Mouse (Mus musculus) liver, embryonic 16.5 days (tissue): Measurements from ENCODE around the gene Dock10. TPM values are rescaled to one million over a fixed set of nuclear protein-coding genes. Genes with fewer than 3 reads are reported as not detected.
A peak's percentile ranks its signal among the peaks of the same experiment; 100 is the strongest.
"Not testable (repeated sequence)": the region's sequence is repeated elsewhere in the genome, so short reads cannot be mapped to it uniquely, and the experiment has no call there.

Experiments used
- ATAC-seq: fragments of 200-750 bp; cut with Nextera tagmentation; 2 replicates; pipeline ENCODE4 v1.8.0; 2017; ENCODE audit warnings: low read depth, mild to moderate bottlenecking, moderate number of reproducible peaks, moderate library complexity
- H3K27ac ChIP-seq: fragments of 300-500 bp; sonication (generic); 2 replicates; pipeline ENCODE4 v1.5.1; 2014; ENCODE audit warnings: mild to moderate bottlenecking, low read length
- H3K27me3 ChIP-seq: fragments of 300-500 bp; sonication (generic); 2 replicates; pipeline ENCODE4 v1.6.1; 2014; ENCODE audit warnings: low read depth, low read length, mixed read lengths; ENCODE audit not compliant: control insufficient read depth, insufficient read depth
- H3K36me3 ChIP-seq: fragments of 300-500 bp; sonication (generic); 2 replicates; pipeline ENCODE4 v1.6.1; 2014; ENCODE audit warnings: mild to moderate bottlenecking; ENCODE audit not compliant: control insufficient read depth, insufficient read depth
- H3K4me1 ChIP-seq: fragments of 300-500 bp; sonication (generic); 2 replicates; pipeline ENCODE4 v1.6.1; 2014; ENCODE audit warnings: low read depth, low read length, mixed read lengths; ENCODE audit not compliant: control insufficient read depth
- H3K4me2 ChIP-seq: fragments of 300-500 bp; sonication (generic); 2 replicates; pipeline ENCODE4 v1.6.1; 2014; ENCODE audit warnings: low read depth, low read length, mixed read lengths
- H3K4me3 ChIP-seq: fragments of 300-500 bp; sonication (generic); 2 replicates; pipeline ENCODE4 v1.5.1; 2014; ENCODE audit warnings: low read depth, mild to moderate bottlenecking, low read length
- H3K9ac ChIP-seq: fragments of 300-500 bp; sonication (generic); 2 replicates; pipeline ENCODE4 v1.6.1; 2014; ENCODE audit warnings: low read depth, low read length
- H3K9me3 ChIP-seq: fragments of 300-500 bp; sonication (generic); replicated peaks from 2 replicates; pipeline ENCODE4 v1.6.1; 2016; ENCODE audit warnings: low read length; ENCODE audit not compliant: control insufficient read depth
- WGBS: fragments of 180-500 bp; shearing (Covaris S2); extraction: QIAGEN DNeasy Blood & Tissue Kit; methylation state at CpG from one replicate; pipeline ENCODE4 v1.1.7; 2014; ENCODE audit not compliant: insufficient replicate concordance; 5-methylcytosine and 5-hydroxymethylcytosine counted together
- polyA plus RNA-seq: library from polyadenylated mRNA; unstranded; fragments of >200 nt; fragmentation: Nextera tagmentation; extraction: Ambion mirVana; gene quantifications from 2 replicates; pipeline ENCODE4 v1.2.1, GENCODE M21; 2015

The Dock10 gene
- polyA plus RNA-seq, 1 experiment from 2014 or later, result 3.1 TPM

DNA sequence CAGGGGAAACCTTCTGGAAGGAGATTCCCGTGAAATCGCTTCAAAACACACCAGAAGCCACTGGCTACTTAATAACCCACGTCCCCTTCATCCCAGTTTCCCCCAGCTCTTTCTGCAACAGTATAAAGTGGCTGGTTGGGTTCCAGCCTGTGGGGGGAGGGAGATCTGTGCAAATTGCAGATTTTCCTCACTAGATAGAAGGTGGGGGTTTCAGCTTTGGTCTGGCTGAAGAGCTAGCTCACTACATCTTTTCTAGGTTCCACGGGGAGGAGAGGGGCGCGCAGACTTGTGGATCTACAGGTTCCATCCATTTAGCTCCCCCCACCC, 714 bp downstream of the Dock10 start:
- Histone ChIP-seq H3K4me1 (no peaks in the 10 kb centered on the region; the same call in 1 of the 2 replicates), H3K9me3 (no peaks in the 10 kb centered on the region), H3K4me2 (peak overlapping the region; percentile 61), H3K4me3 (peak overlapping the region; percentile 60), H3K9ac (no peak overlapping the region), H3K27me3 (peaks cover 14% of the 10 kb centered on the region), H3K36me3 (no peaks in the 10 kb centered on the region), H3K27ac (no peak overlapping the region)
- ATAC-seq, result no peak
- 0% methylated on average over 6 of the region's 6 CpGs for WGBS

DNA sequence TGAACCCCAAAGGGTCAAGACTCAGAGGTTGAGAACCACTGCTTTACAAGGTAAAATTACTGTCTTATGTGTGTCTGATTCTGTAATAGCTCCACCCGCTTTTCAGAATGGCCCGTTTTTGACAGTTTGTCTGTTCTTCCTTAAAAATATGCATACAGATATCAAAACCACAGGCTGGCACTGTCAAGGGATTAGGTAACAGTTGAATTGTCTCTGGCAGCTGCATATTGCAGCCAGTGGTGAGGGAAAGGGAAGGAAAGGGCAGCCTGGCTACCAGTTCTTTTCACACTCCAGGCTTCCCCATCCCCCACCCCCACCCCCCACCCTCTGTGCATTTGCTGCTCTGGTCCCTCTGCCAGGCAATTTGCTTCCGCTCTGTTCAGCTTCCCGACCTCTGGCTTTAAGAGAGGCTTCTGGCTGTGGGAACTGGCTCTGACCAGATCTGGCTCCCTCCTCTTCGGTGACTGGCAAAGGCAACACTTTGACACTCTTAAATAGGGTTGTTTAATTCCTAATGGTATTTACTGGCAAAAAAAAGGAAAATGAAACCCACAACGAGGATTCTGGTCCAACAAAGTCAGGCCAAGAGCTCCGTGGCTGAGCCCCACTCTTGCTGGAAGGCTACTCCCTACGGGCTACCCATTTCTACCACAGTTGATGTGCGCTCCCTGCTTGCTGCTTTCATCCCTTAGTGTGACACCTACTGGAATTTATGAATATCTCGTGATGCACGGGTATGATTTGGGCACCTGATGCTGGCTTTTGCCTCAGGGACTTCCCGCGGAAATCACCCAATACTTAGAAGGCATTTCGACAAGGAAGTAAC, 1.3 kb downstream of the Dock10 start:
- H3K27me3 ChIP-seq, result peaks cover 14% of the 10 kb centered on the region
- no peak overlapping the region for H3K27ac ChIP-seq
- no peaks in the 10 kb centered on the region; the same call in 1 of the 2 replicates for H3K4me1 ChIP-seq
- H3K9me3 ChIP-seq, result no peaks in the 10 kb centered on the region
- ATAC-seq, result 0 out of 2 replicates have a peak, but pooled peaks have one; percentile 30
- peak overlapping the region; percentile 60 for H3K4me3 ChIP-seq
- H3K36me3 ChIP-seq, result no peaks in the 10 kb centered on the region
- H3K4me2 ChIP-seq, result peak overlapping the region; percentile 61
- no peak overlapping the region for H3K9ac ChIP-seq
- 2% methylated on average over 14 of the region's 14 CpGs for WGBS

- no peaks in the 10 kb centered on the region for H3K9me3 ChIP-seq
- ATAC-seq, result no peak
- H3K27me3 ChIP-seq, result peaks cover 14% of the 10 kb centered on the region
- H3K27ac ChIP-seq, result no peak overlapping the region
- 15% methylated on average over 2 of the region's 2 CpGs for WGBS
- no peaks in the 10 kb centered on the region for H3K36me3 ChIP-seq
- H3K4me1 ChIP-seq, result no peaks in the 10 kb centered on the region; the same call in 1 of the 2 replicates
- no peak overlapping the region for H3K9ac ChIP-seq
- H3K4me2 ChIP-seq, result no peak overlapping the region
- H3K4me3 ChIP-seq, result no peak overlapping the region
Observed at GRCm38 (mm10) chr1:80756060-80756439, 2.3 kb downstream of the Dock10 start.

- 34% methylated on average over 7 of the region's 7 CpGs for WGBS
- H3K36me3 ChIP-seq, result no peaks in the 10 kb centered on the region
- no peak overlapping the region for H3K4me3 ChIP-seq
- no peak overlapping the region for H3K27ac ChIP-seq
- peaks cover 14% of the 10 kb centered on the region for H3K27me3 ChIP-seq
- ATAC-seq, result no peak
- H3K4me1 ChIP-seq, result no peaks in the 10 kb centered on the region; the same call in 1 of the 2 replicates
- H3K9ac ChIP-seq, result no peak overlapping the region
- no peaks in the 10 kb centered on the region for H3K9me3 ChIP-seq
- no peak overlapping the region for H3K4me2 ChIP-seq
Observed at GRCm38 (mm10) chr1:80755296-80756059, 2.8 kb downstream of the Dock10 start.

DNA sequence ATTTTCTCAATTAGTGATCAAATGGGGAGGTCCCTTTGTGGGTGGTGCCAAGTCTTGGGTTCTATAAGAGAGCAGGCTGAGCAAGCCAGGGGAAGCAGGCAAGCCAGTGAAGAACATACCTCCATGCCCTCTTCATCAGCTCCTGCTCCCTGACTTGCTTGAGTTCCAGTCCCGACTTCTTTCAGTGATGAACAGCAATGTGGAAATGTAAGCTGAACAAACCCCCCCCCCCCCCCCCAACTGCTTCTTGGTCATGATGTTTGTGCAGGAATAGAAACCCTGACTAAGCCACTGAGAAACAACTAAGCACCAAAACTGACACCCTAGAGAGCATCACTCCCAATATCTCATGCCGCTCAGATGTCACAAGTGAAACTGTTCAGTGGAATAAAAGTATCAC, 9.2 kb downstream of the Dock10 start:
- not testable (repeated sequence) for H3K36me3 ChIP-seq, H3K4me3 ChIP-seq, ATAC-seq, H3K27me3 ChIP-seq, H3K9ac ChIP-seq, H3K9me3 ChIP-seq, H3K4me2 ChIP-seq, H3K27ac ChIP-seq, H3K4me1 ChIP-seq
- 87% methylated on average over 2 of the region's 2 CpGs for WGBS

DNA sequence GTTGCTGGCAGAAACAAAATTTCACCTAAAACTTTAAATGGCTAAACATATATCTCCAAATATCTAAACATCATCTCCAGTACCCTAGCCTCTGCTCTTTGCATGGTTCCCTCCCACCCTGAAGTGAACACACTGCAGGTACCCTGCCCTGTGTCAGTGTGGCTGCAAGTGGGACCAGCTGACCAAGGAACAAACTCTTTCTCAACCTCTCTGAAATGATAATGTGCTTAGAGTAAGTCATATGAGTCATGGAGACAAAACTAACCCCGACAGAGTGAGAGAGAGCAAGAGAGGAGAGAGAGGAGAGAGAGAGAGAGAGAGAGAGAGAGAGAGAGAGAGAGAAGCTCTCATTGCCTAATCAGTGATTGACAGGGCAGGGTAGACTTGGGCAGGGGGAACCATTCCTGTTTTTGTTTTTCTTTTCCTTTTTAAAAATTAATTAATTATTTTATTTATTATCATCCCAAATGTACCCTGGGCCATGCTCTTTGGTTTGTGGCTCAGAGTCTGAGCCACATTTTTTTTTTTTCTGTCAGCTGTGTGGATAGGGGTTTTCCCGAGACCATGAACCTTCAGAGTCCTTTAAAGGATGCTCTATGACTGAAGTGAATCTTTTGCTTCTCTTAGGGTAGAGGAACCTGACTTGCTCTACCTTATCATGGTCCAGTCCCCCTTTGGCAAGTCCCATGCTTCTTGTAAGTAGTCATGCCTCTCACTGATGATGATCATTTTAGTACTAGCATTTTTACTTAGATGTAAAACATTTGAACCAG, 11.4 kb downstream of the Dock10 start:
- 33% methylated on average over 2 of the region's 2 CpGs for WGBS
- no peak overlapping the region for H3K4me2 ChIP-seq
- H3K27me3 ChIP-seq, result no peaks in the 10 kb centered on the region
- no peaks in the 10 kb centered on the region for H3K9me3 ChIP-seq
- no peak overlapping the region for H3K27ac ChIP-seq
- no peak overlapping the region for H3K9ac ChIP-seq
- H3K4me1 ChIP-seq, result no peaks in the 10 kb centered on the region
- H3K36me3 ChIP-seq, result no peaks in the 10 kb centered on the region
- no peak for ATAC-seq
- no peak overlapping the region for H3K4me3 ChIP-seq

GRCm38 (mm10) chr1:80746195-80746594, 12.1 kb downstream of the Dock10 start:
- no peak for ATAC-seq
- H3K9me3 ChIP-seq, result no peaks in the 10 kb centered on the region
- no peaks in the 10 kb centered on the region for H3K27me3 ChIP-seq
- H3K4me3 ChIP-seq, result no peak overlapping the region
- no peak overlapping the region for H3K27ac ChIP-seq
- no peak overlapping the region for H3K9ac ChIP-seq
- 28% methylated on average over 6 of the region's 6 CpGs for WGBS
- no peaks in the 10 kb centered on the region for H3K36me3 ChIP-seq
- no peaks in the 10 kb centered on the region for H3K4me1 ChIP-seq
- no peak overlapping the region for H3K4me2 ChIP-seq

DNA sequence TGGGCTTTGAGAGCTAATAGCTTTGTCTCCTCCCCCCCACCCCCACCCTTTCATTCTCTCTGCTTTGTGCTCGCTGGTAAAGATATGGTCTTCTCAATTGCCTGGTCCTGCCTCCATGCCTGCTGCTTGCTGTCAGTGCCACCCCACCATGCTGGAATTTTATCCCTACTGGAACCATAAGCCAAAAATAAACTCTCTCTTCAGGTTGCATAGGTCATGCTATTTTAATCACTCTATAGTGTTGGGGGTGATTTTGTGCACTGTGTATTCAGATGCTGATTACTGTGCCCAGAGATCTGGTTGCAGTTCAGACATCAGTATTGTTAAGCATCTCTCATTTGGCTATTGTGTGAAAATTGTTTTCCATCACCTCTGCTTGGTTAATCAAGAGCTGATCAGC, 18.9 kb downstream of the Dock10 start:
- 47% methylated on average over 1 of the region's 1 CpGs for WGBS
- no peak for ATAC-seq

More for the DNA sequence above, 18.9 kb downstream of the Dock10 start:
- H3K4me2 ChIP-seq, result no peak overlapping the region
- H3K9ac ChIP-seq, result no peak overlapping the region
- H3K27ac ChIP-seq, result no peak overlapping the region
- H3K4me3 ChIP-seq, result no peak overlapping the region
- no peaks in the 10 kb centered on the region for H3K4me1 ChIP-seq
- no peaks in the 10 kb centered on the region for H3K9me3 ChIP-seq
- no peaks in the 10 kb centered on the region for H3K36me3 ChIP-seq
- H3K27me3 ChIP-seq, result no peaks in the 10 kb centered on the region
